Mouse (Mus musculus) kidney, postnatal 36 days (tissue): ENCODE data around the gene Slc22a21.
A peak's percentile ranks its signal among the peaks of the same experiment; 100 is the strongest.
"Not testable (repeated sequence)": the region's sequence is repeated elsewhere in the genome, so short reads cannot be mapped to it uniquely, and the experiment has no call there.

Source experiments
- DNase-seq, 2 experiments: peaks; one replicate each; pipeline ENCODE4 v3.0.0; 2021 to 2022; ENCODE audit warnings: mixed read lengths in 2 of 2

Slc22a21 gene

DNA sequence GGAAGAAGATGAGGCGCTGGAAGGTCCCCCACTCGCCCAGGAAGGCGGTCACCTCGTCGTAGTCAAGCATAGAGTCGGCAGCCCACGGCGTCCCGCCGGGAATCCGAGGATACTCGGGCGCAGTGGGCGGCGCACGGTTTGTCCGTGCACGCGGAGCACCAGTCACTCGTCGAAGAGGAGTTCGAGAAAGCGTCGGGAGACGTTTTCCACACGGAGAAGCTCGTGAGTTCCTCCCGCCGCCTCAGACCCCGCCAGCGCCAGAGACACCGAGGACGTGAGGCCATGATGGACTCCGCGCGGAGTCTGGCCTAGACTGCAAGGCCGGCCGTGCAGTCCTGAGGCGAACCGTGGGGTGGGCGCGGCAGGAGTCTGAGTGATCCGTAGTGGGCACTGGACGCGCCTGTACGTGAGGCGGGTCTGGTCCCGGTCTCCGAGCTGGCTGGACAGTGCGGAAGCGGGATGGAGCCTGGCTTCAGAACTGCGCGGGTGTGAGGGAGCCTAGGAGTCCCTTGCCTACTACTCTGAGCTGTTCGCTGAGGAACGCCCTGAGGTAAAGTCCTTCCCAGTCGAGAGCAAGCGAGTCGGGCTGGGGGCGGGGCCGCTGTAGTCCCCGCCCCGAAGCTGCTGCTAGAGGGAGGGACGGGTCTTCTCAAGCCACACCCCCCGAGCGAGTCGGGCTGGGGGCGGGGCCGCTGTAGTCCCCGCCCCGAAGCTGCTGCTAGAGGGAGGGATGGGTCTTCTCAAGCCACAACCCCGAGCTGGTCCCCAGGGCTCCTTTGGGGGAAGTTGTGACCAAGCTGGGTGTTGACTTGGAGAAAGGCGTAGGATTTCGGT, at the start of gene Slc22a21:
TSS of gene Slc22a21 (minus strand) at position 545 of the 834 bp plus-strand sequence.
- DNase-seq, result peak; percentile 83 to 86

DNA sequence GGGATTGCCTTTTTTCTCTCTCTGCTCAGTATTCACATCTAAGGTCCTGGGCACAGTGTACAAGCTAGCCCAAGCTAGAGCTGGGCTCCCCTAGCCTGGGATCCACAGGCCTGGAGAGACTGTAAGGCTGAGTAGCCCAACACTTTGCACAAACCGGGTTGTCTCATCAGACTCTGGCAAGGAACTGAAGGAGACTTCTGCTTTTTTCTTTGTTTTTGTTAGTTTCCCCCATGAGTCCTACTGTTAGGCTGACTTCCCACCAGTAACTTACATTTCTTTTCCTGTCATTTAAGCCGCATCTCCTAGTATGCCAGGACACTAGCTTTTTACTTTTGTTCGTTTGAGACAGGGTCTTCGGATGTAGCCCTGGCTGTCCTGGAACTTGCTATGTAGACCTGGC, 48.9 kb upstream of the Slc22a21 start:
- DNase-seq, result no peak

DNA sequence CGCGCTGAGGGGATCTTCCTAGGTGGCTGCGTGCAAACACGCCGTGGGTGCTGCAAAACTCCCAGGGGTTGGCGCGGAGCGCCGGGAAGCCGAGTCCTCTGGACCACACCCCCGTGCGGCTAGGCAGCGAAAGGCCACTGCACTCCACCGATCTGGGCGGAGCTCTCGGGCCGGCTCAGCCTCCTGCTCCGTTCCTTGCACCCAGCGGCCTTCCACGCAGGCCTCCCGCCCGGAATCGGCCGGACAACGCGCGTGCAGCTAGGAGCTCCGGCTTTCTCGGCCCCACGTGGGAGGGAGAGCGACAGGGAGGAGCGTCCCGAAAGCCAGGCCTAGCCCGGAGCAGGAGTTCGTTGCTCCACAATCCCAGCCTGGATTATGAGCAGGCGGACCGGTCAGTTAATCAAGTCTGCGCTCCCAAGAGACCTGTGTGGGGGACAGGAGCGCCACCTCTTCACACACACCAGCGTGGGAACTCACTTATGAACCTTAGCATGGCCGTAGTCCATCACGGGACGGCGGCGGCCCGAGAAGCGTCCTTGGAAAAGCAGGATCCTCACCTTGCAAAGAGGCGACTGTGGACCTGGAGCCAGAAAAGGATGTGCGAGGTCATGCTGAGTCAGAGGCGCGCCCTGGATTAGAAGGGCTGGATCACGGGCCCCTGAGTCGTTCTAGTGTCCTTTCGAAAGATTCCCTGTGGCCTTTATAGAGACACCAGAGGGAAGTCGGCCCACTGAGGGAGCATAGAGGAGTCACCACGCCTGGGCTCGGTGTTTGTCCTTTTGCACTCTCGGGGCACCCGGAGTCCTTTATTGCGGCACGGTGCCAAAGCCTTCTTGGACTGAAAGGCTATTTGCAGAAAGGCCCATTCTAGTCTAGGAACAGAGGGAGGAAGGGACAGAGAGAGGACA, 48.2 kb upstream of the Slc22a21 start, which contains the start of gene Slc22a4:
TSS of gene Slc22a4 (minus strand) at position 47 of the 908 bp plus-strand sequence.
- DNase-seq, result peak; percentile 94 to 95

DNA sequence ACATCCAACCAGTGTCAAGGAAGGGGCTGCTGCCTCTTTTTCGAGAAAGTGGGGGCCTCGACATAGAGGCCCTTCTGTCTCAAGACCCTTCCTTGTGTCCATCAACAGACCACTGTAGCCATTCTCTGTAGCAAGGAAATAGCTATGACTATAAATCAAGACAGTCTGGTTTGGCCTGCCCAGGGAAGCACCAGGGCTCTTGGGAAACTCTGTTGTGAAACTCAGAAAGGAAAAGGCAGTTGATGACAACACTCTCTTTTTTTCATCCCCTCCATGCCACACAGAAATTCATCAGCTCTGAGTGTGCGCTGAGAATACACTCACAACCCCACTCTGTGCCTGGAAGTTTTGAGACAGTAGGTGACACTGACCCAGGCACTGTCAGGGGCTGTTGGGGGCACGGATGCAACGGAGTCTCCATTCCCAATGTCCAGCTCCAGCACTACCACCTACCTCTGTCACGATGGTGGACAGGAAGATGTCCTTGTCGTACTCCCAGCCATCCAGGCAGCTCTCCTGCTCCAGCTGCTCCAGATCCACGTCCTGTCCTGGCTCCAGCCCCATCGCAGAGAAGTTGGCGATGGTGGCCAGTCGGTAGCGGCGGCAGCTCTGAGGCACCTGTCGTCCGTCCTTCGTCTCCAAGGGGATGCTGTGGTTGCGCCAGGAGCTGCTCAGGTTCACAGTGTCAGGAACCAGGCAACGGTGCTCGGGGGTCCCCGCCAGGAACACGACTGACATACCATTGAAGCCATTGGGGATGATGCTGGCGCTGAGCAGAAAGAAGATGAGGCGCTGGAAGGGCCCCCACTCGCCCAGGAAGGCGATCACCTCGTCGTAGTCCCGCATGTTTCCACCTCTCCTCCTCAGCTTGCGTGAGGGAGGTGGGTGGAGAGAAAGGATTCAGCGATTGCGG, 47.3 kb upstream of the Slc22a21 start:
- DNase-seq, result peak in 1 of 2 experiments; percentile 25

DNA sequence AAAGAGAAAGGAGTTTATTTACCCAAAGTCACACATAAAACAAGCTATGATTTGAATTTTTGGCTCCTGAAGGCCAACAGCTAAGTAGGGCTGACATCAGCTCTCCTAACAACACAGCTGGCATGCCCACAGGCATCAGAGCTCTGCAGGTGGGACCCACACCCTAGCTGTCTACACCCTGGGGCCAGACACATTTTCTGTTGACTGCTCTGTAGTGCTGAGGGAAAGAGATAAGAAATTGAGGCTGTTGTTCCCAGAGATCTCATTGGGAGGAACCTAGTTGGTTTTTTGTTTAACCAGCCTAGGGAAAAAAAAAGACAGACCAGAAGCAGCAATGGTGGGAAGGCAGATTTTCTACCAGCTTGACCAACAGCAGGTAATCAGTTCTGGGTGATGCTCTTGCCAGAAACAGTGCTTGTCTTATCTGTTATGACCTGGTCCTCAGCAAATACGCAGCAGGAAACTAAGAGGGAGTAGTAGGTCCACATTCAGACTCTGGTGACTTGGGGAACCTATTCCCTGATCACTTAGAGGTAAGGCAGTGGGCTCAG, 46.4 kb upstream of the Slc22a21 start:
- no peak for DNase-seq

DNA sequence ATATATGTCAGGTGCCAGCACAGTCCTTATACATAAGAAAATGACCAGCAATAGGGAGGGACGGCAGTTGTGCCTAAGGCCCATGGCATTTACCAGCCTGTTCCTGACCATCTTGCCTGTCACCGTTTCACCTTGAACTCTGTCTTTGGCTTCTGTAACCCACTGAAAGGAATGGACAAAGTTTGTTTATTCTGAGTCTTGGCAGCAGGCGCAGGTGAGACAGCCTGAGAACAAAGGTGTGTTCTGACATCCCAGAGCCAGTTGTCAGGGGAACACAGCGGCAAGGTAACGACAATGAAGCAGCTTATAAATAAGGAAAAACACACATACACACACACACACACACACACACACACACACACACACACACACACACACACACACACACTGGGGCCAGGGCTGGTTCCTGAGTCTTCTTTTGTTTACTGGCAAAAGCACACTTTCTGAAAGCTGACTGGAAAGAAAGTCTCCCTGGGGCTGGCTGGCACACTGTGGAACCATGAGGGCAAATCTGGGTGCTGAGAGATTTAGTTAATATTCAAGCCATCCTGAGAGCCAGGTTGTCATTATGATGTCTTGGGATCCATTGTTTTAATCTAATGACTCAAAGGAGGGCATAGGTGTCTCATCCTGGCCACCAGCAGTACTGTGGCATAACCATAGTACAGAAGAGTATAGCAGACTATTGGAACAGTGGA, 41.4 kb upstream of the Slc22a21 start:
- DNase-seq, result peak; percentile 53 to 67

DNA sequence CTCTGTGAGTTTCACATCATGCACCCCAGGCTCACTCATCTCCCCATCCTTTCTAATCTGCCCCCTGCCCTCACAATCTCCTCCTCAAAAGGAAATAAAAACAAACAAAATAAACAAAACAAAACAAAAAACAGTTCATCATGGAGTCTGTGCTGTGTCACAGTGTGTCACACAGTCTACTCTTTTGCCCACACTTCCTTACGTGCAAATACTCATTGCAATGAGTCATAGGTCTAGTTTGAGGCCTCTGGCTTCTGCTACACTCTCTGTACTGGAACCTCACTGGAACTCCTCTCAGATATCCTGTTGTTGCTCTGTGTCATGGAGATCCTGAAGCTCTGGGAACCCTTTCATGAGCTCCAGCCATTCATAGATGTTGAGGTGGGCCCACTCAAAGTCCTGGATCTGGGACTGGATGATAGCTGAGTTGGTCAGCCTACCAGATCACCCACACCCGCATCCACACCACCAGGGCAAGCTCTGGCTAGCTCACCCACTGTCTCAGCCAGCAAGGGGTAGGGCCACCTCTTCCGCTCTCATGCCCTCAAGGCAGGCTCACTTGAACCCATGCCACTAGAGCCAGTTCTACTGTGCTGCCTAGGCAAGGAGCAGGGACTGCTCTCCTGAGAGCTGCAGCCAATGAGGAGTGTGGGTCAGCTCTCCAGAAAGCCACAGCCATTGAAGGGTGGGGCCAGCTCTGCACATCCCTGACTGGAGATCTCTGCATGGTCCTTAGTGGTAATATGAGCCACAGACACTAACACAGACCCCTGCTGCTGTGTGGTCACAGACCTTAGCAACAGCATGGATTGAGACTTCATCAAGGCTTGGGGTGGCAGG, 39.0 kb upstream of the Slc22a21 start:
- no peak for DNase-seq

DNA sequence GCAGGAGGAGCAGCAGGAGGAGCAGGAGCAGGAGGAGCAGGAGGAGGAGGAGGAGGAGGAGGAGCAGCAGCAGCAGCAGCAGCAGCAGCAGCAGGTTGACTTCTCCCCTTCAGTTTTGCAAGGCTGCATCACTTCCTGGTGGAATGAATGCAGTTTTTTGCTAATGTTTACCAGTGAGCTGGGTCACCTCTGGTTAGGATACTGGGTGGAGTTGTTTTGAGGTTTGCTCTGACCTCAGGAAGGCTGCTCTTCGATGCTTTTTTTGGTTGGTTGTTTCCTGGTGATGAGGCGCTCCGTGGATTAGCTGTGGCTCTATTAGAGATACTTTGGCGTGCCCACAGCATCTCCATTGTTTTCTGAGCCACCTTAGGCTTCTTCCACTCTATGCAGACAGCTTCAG, 37.5 kb upstream of the Slc22a21 start:
- no peak for DNase-seq

DNA sequence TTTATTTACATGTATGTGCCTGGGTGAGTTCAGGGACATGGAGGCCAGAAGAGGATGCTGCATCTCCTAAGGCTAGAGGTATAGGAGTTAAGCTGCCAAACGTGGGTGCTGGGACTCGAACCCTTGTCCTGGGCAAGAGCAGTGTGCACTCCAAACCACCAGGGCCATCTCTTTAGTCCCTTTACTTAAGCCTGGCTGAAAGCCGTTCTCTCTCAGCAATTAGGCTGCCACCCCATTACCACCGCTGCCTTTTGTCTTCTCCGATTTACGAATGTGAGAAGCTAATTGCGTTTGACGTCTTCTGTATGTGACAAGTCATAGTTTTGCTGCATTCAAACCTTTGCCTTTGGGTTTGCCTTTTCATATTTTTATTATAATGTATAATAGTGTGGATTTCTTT, 35.9 kb upstream of the Slc22a21 start:
- peak in 1 of 2 experiments; percentile 0 for DNase-seq

DNA sequence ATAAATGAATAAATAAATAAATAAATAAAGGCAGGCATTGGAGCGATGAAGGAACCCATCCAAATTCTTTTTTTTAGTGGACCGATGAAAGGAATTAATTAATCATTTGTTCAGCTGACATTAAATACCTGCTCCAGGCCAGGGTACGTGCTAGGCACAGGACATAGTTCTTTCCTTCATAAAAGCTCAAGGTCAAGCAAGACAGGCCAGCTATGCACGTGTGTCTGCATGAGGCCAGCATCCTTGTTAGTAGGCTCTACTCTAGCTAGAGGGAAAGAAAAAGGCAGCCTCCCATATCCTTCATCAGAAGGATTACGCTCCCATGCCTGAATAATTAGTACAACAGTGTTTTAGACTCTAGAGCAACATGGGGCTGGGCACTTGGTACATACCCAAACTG, 32.8 kb upstream of the Slc22a21 start:
- peak; percentile 51 to 71 for DNase-seq

DNA sequence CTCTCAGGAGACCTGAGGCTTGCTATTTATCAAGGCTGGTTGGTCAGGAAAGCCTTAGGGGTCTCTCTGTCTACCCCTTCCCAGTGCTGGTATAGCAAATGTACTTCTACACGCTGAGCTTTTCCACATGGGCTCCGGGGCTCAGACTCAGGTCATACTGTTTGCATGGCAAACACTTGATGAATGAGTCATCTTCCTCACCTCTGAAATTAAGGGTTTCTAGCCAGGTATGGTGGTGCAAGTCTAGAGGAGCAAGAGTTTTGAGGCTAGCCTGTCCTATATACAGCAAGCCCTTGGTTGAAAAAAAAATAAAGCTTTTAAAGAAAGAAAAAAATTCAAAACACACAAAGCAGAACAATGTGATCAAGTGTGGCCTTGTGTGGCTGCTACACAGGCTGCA, 31.1 kb upstream of the Slc22a21 start:
- DNase-seq, result peak in 1 of 2 experiments; percentile 0

DNA sequence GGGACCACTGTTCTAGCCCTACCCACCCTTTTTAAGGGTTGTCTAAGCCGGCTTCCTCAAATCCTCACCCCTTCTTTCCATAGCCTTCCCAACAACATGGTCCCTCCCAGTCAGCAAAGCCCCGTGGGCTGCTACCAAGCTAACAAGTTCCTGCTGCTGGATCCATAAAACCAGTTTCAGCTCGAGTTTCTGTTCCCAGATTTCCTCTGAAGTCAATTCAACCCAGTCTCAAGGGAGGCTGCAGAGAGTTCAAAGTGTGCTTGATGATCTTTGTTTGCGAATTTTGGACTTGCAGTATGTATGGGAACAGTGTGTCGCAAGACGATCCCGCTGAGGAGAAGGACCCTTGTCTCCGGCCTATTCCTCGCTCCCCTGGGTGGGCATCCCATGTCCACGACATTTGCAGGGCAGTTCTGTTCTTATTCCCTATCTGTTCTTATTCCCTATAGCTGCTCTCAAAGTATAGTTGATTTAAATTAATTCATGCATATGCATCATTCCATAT, 28.3 kb upstream of the Slc22a21 start:
- no peak for DNase-seq

DNA sequence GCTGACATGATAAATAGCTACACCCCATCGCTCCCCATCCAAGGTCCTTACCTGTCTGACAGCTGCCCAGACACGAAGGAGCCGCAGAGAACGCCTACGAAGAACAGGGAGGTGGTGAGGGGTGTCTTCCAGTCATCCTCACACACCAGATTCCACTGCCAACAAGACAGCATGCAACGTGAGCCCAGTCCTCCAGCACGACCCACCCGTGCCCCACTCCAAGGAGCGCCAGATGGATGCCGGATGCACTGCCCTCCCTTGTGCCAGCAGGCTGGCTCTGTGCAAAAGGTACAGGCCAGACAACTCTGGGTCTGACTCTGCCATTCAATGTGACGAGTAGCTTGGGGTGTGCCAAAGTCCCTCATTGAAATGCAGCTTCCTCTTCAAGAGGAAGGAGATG, 27.6 kb upstream of the Slc22a21 start:
- DNase-seq, result peak in 1 of 2 experiments; percentile 30

DNA sequence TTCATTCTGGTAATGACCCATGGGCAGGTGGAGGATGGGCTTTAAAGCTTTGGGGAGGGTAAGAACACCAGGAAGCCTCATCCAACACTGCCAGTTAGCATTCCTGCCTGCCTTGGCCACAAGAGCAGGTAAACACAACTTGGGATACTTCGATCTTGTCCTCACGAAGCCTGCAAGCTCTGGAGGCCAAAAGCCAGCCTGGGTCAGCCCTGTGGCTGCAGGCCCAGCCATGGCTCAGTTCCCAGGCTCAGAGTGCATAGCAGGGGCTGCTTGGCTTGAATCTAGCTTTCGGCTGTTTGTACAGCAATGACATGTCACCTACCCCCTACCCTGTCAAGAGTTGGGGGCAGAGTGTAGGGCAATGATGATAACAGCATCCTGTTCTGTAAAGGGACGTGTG, 26.8 kb upstream of the Slc22a21 start:
- peak; percentile 89 to 93 for DNase-seq

DNA sequence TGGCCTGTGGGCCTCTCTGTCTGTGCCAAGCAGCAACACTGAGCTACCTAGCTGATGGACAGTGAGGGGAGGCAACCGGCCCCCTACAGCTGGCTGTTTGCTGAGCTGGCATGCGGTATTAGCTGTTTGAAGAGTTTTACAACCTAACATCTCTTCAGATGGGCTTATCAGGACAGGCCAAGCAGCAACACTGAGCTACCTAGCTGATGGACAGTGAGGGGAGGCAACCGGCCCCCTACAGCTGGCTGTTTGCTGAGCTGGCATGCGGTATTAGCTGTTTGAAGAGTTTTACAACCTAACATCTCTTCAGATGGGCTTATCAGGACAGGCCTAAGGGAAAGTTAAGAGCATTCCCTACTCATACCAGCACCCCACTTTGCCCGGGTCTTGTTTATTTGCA, 26.2 kb upstream of the Slc22a21 start:
- not testable (repeated sequence) for DNase-seq

DNA sequence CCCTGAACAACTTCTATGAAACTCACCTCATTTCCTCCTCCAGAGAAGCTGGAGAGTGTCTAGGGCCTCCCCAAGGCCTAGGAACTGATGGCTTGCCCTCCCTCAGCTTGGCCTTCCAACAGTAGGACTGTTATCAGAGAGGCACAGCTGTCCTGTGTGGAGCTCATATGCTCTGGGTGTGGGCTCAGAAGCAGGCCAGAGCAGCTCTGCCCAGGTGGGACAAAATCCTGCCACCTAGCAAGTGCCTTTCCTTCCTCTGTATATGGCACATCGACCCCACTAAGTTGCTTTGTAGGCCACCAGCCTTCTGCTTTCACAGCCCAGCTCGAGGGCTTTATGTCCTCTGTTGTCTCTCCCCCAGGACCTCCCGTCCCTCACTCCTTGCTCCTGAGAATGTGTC, 24.6 kb upstream of the Slc22a21 start:
- DNase-seq, result no peak

DNA sequence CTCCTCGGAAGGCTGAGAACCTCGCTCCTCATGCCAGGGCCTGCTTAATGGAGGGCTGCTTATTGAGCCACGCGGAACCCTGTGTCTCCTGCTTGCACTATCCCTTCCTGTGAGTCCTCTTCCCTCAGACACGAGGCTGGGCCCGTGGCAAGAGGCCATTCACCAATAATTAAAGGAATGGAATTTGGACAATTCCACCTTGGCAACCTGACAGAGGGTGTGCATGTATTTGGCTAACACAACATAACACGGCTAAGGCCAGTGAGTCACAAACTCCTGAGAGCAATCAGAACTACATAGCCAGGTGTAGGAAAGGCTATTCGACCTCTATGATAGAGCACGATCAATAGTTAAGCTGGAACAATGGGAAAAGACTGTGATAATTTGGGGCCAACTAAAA, 24.1 kb upstream of the Slc22a21 start:
- DNase-seq, result peak; percentile 88 to 95

DNA sequence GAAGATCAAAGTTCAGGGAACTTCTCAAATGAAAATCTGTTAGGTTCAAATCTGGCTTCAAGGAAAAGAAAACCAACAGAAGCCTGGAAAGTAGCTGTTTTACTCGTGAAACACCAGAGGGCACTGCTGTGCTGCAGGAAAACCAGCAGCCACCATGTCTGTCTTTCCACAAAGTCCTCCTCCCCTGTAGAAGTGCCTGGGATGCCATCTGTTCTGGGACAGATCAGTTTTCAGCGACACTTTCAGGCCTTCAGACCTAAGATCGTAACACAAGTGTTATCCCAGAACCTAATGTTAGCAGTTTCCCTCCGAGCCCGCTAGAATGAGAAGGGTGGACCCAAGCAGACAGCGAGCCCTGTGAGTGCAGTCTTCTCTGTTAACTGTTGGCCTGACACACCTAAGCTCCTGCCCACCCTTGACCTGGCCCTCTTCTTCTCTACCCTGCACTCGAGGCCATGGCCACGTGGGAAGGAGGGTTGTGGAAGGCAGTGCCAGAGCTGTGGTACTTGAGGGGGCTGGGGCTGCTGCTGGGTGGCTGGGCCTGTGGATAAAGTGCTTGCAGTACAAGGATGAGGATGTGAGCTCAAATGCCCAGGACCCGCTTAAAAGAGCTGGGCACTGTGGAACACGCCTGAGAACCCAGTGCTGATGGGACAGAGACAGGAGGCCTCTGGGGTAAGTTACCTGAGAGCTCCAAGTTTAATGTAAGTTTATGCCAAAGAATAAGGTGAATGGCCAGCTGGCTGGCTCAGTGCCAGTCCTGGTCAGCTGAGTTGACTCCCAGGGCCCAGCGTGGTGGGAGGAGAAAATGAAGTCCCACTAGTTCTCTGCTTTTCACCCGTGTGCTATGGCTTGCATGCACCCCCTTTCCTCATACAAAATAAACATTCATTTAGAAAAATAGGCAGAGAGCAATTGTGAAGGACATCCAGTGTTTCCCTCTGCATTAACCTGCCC, 22.9 kb upstream of the Slc22a21 start:
- DNase-seq, result peak; percentile 64 to 79

DNA sequence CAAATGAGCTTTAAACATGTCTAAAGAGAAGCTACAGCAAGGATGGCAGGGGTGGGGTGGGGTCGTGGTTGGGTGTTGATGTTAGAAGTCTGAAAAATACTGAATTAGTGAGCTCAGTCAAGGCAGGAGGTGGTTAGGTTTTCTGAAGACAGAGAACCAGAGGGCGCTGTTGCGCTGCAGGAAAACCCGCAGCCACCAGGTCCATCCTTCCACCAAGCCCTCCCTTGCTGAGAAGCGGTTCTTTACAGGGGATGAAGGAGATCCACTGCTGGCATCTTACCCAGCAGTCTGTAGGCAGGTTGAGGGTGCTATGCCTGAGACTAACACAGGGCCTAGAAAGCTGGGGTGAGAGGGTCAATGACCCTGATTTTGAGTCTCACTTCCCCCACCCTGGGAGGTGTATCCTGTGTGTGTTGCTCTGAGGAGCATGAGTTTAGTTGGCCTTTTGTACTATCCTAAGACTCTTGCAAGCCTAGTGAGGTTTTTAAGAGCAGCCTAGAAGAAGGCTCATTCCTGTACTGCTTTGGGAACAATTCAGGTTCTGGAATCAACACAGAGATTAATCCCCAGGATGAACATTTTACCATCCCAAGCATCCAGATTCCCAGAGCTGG, 22.1 kb upstream of the Slc22a21 start:
- peak; percentile 63 to 86 for DNase-seq
